Mouse (Mus musculus) limb, embryonic 11.5 days (tissue): ENCODE data around the gene Tmprss11f. TPM values are rescaled to one million over a fixed set of nuclear protein-coding genes. Genes with fewer than 3 reads are reported as not detected.
"Not testable (repeated sequence)": the region's sequence is repeated elsewhere in the genome, so short reads cannot be mapped to it uniquely, and the experiment has no call there.

ENCODE experiments used
- ATAC-seq: fragments of 200-750 bp; cut with Nextera tagmentation; 2 replicates; pipeline ENCODE4 v1.8.0; 2017; ENCODE audit warnings: low read depth; ENCODE audit not compliant: insufficient number of reproducible peaks, low FRiP score, low TSS enrichment
- DNase-seq: peaks from one replicate; pipeline ENCODE4 v3.0.0-alpha.2; 2015; ENCODE audit warnings: low spot score
- H3K27ac ChIP-seq: fragments of 300-500 bp; sonication (generic); replicated peaks from 2 replicates; pipeline ENCODE4 v1.5.1; 2014; ENCODE audit warnings: low read depth, mild to moderate bottlenecking, low read length
- H3K27me3 ChIP-seq: fragments of 300-500 bp; sonication (generic); 2 replicates; pipeline ENCODE4 v1.6.1; 2014; ENCODE audit warnings: mild to moderate bottlenecking, low read length, mixed read lengths; ENCODE audit not compliant: control insufficient read depth, insufficient read depth
- H3K36me3 ChIP-seq: fragments of 300-500 bp; sonication (generic); 2 replicates; pipeline ENCODE4 v1.6.1; 2014; ENCODE audit warnings: mild to moderate bottlenecking, low read length, moderate library complexity, mixed read lengths; ENCODE audit not compliant: control insufficient read depth, insufficient read depth
- H3K4me1 ChIP-seq: fragments of 300-500 bp; sonication (generic); 2 replicates; pipeline ENCODE4 v1.6.1; 2014; ENCODE audit warnings: low read length, mixed read lengths; ENCODE audit not compliant: control insufficient read depth, insufficient read depth
- H3K4me2 ChIP-seq: fragments of 300-500 bp; sonication (generic); 2 replicates; pipeline ENCODE4 v1.6.1; 2014; ENCODE audit warnings: low read depth, mild to moderate bottlenecking, moderate library complexity; ENCODE audit not compliant: severe bottlenecking
- H3K4me3 ChIP-seq: fragments of 300-500 bp; sonication (generic); 2 replicates; pipeline ENCODE4 v1.5.1; 2014; ENCODE audit warnings: low read depth, low read length
- H3K9ac ChIP-seq: fragments of 300-500 bp; sonication (generic); 2 replicates; pipeline ENCODE4 v1.6.1; 2014; ENCODE audit warnings: mild to moderate bottlenecking, low read length
- H3K9me3 ChIP-seq: fragments of 300-500 bp; sonication (generic); 2 replicates; pipeline ENCODE4 v1.6.1; 2016; ENCODE audit warnings: low read length; ENCODE audit not compliant: control insufficient read depth
- WGBS: fragments of 180-500 bp; shearing (Covaris S2); extraction: QIAGEN DNeasy Blood & Tissue Kit; methylation state at CpG from one replicate; pipeline ENCODE4 v1.1.7; 2014; 5-methylcytosine and 5-hydroxymethylcytosine counted together
- polyA plus RNA-seq: library from polyadenylated mRNA; unstranded; fragments of >200 nt; fragmentation: Nextera tagmentation; extraction: Ambion mirVana; gene quantifications from 2 replicates; pipeline ENCODE4 v1.2.1, GENCODE M21; 2014

Tmprss11f gene
- polyA plus RNA-seq, 1 experiment from 2014 or later: not detected

DNA sequence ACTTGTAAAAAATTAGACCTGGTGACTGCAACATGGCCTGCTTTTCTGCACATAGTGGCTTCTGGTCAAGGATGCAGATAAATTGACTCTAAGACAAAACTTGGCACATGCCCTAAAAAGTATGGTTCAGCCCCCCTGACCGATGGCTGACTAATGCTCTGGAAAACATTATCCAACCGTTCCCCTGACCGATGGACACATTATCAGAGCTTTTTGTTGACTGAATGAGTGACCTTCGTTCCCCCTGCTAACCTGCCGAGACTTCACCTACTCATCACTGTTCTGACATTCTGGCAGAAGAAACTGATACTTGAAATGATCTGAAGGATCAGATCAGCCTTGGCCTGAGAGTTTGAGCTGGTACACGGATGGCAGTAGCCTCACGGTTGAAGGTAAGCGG is 53.5 kb downstream of the Tmprss11f start:
- H3K9me3 ChIP-seq, H3K4me2 ChIP-seq, DNase-seq, H3K4me3 ChIP-seq, ATAC-seq, H3K36me3 ChIP-seq, H3K27me3 ChIP-seq, H3K9ac ChIP-seq, H3K27ac ChIP-seq, H3K4me1 ChIP-seq: not testable (repeated sequence)
- 87% methylated on average over 8 of the region's 8 CpGs for WGBS

DNA sequence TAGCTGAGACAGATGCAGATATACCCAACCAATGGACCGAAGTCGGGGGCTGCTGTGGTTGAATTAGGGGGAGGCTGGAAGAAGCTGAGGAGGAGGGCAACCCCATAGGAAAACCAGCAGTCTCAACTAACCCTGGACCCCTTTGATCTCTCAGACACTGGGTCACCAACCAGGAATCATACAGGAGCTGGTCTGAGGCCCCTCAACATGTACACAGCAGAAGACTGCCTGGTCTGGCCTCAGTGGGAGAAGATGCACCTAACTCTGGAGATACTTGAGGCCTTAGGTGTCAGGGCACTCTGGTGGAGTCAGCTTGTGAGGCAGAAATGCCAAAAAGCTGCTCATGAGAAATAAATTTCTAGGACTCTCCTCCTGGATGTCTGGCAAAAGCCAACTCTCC is 85.5 kb downstream of the Tmprss11f start:
- 89% methylated on average over 2 of the region's 2 CpGs for WGBS
- no peak for DNase-seq
- H3K27me3 ChIP-seq: no peaks in the 10 kb centered on the region

DNA sequence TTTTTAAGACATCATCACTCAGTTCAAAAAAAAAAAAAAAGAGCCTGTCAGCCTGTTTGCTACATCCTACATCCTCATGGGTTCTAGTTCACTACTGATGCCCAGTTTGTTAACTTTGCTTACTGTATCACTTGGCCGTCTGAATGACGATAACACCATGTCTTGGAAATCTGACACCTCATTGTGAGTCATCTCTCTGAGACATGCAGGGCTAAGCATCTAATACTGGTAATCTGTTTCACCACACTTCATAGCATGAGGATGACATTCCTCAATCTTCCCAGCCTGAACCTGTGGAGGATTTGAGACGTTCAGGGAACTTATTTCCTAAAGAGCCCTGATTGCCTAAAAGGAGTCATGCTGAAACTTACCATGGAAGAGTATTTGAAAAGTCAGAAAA is 91.6 kb downstream of the Tmprss11f start:
- 81% methylated on average over 3 of the region's 3 CpGs for WGBS
- Histone ChIP-seq H3K36me3 (no peaks in the 10 kb centered on the region), H3K4me1 (no peaks in the 10 kb centered on the region), H3K9ac (no peak overlapping the region), H3K27me3 (no peaks in the 10 kb centered on the region), H3K27ac (no peak overlapping the region), H3K4me2 (no peak overlapping the region), H3K4me3 (no peak overlapping the region), H3K9me3 (no peaks in the 10 kb centered on the region)
- DNase-seq: no peak
- no peak for ATAC-seq

More for the DNA sequence above, 85.5 kb downstream of the Tmprss11f start:
- Histone ChIP-seq H3K9ac (no peak overlapping the region), H3K4me2 (no peak overlapping the region), H3K4me1 (no peaks in the 10 kb centered on the region), H3K4me3 (no peak overlapping the region), H3K27ac (no peak overlapping the region), H3K9me3 (no peaks in the 10 kb centered on the region), H3K36me3 (no peaks in the 10 kb centered on the region)
- ATAC-seq: no peak

DNA sequence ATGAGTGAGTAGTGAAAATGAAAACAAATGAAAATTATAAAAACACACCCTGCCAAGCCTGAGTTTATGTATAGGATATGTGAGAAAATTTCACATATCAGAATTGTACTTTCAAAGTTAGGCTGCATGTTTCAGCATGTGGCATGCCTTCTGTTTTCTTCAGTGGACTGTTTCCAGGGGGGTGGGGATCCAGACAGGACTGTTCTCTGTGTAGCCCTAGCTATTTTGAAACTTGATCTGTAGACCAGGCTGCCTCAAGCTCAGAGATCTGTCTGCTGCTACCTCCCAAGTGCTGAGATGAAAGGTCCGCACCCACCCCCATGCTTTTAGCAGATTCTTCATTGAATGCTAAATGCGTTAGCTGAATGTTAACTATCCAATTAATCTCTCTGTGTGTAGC is 103.5 kb downstream of the Tmprss11f start:
- Histone ChIP-seq H3K4me1 (no peaks in the 10 kb centered on the region), H3K27ac (no peak overlapping the region), H3K9ac (no peak overlapping the region), H3K4me3 (no peak overlapping the region), H3K4me2 (no peak overlapping the region), H3K9me3 (no peaks in the 10 kb centered on the region), H3K27me3 (no peaks in the 10 kb centered on the region), H3K36me3 (no peaks in the 10 kb centered on the region)
- no peak for DNase-seq
- no peak for ATAC-seq
- 55% methylated on average over 2 of the region's 2 CpGs for WGBS

DNA sequence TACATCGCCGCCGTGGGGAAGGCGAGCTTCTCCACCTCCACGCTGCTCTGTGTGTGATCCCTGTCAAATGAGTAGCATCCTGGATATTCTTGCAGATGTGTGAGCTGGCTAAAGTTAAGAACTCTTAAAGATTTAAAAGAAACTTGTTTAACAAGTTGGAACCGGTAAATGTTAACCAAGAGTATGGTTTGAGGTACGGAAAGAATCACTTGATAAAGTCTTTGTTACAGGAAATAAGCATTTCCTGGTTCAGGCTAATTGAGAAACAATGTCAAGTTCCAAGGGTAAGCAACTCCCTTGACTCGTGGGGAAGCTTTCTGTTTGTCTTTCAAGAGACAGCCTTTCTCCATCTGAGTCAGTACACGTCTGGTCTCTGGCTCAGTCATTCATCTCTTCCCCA is 113.7 kb downstream of the Tmprss11f start, which contains the start of gene Tmprss11g:
Gene Tmprss11g (minus strand): TSS at position 101 of the 400 bp plus-strand sequence.
- WGBS: 78% methylated on average over 9 of the region's 9 CpGs
- no peaks in the 10 kb centered on the region for H3K4me1 ChIP-seq

DNA sequence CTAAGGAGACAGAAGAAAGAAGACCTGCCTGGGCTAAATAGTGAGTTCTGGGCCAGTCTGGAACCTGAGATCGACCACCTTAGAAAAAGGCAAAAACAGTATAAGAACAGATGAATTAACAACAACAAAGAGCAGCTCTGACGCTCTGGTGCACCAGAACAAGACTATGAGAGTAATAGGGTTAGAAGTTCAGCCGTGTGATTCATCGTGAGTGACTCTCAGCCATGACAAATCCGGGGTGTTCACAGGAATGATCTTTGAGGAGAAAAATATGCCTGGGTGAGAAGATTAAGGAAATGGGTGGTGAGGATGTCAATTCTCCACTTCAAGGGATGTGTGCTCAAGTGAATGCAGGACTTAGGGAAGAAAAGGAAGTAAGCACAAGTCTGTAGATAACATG is 120.7 kb downstream of the Tmprss11f start:
- WGBS: 91% methylated on average over 5 of the region's 5 CpGs
- Histone ChIP-seq H3K27ac (no peak overlapping the region), H3K27me3 (no peaks in the 10 kb centered on the region), H3K4me3 (no peak overlapping the region), H3K36me3 (no peaks in the 10 kb centered on the region), H3K9me3 (no peaks in the 10 kb centered on the region), H3K9ac (no peak overlapping the region), H3K4me2 (no peak overlapping the region), H3K4me1 (no peaks in the 10 kb centered on the region)
- DNase-seq (no peak), ATAC-seq (no peak)

More for the DNA sequence above, 113.7 kb downstream of the Tmprss11f start, which contains the start of gene Tmprss11g:
- ATAC-seq (no peak), DNase-seq (no peak)
- no peak within 1 kb of the TSS for H3K4me2 ChIP-seq
- no peak within 1 kb of the TSS for H3K4me3 ChIP-seq
- H3K27me3 ChIP-seq: no peaks in the 10 kb centered on the region
- H3K9me3 ChIP-seq: no peaks in the 10 kb centered on the region
- H3K9ac ChIP-seq: no peak within 1 kb of the TSS
- H3K27ac ChIP-seq: no peak within 1 kb of the TSS
- no peaks in the 10 kb centered on the region for H3K36me3 ChIP-seq

DNA sequence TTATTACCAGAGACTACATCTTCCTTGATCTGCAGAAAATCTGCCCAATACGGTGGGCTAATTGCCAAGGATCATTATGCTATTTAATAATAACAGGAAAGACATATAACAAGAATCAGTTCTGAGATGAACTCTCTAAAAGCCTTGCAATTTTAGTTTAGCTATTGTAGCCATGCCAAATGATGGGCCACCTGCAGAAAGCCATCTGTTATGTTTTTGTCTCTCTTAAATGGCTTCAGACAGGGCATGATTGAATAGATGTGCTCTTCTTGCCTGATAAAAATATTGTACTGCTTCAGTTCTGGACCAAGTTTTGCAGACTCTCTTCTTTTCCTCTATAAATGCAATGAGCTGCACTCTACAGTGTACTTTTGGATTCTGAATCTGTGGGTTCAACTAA is 138.8 kb downstream of the Tmprss11f start:
- ATAC-seq: no peak
- Histone ChIP-seq H3K4me1 (no peaks in the 10 kb centered on the region), H3K4me3 (no peak overlapping the region), H3K27ac (no peak overlapping the region), H3K9me3 (no peaks in the 10 kb centered on the region), H3K9ac (no peak overlapping the region), H3K36me3 (no peaks in the 10 kb centered on the region), H3K27me3 (no peaks in the 10 kb centered on the region), H3K4me2 (no peak overlapping the region)
- no peak for DNase-seq
- WGBS: 86% methylated on average over 1 of the region's 1 CpGs

DNA sequence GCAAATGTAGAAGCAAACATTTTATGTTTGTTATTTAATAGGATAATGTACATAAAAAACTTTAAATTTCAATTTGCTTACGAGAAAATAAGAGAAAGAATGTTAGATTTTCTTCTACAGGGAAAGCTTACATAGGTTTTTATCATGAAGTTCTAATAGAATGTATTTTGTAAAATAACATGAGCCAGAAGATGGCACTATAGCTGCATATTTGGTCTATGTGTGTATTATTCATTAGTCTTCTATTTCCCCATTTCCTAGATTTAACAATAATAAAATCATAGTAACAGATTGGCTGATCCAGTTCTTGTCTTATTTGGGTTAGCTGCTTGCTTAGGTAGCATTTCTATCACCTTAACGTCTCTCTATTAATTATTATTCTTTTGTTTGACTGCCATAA is 149.7 kb downstream of the Tmprss11f start:
- Histone ChIP-seq H3K9me3 (no peaks in the 10 kb centered on the region), H3K4me2 (no peak overlapping the region), H3K27me3 (no peaks in the 10 kb centered on the region), H3K36me3 (no peaks in the 10 kb centered on the region), H3K4me3 (no peak overlapping the region), H3K27ac (no peak overlapping the region), H3K4me1 (no peaks in the 10 kb centered on the region), H3K9ac (no peak overlapping the region)
- ATAC-seq (no peak), DNase-seq (no peak)
- WGBS: 80% methylated on average over 2 of the region's 2 CpGs

DNA sequence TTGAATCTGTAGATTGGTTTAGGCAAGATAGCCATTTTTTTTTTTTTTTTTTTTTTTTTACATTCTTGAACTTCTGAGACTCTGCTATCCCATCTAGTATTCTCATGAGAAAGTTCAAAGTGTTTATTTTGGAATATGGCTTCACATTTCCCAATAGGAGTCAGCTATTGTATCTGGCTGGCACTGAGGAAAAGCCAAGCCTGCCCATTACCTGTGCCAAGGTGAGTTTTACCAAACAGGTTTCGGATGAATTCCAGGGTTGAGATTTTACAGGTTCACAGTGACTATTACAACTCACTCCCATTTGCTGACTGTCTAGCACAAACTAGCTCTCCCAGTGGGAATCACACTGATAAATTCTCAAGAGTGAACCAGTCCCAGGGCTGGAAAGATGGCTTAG is 150.2 kb downstream of the Tmprss11f start:
- no peak overlapping the region for H3K4me2 ChIP-seq
- no peak overlapping the region for H3K9ac ChIP-seq
- H3K9me3 ChIP-seq: no peaks in the 10 kb centered on the region
- H3K4me1 ChIP-seq: no peaks in the 10 kb centered on the region
- no peak for DNase-seq
- no peak for ATAC-seq
- H3K4me3 ChIP-seq: no peak overlapping the region
- no peaks in the 10 kb centered on the region for H3K27me3 ChIP-seq
- no peaks in the 10 kb centered on the region for H3K36me3 ChIP-seq
- H3K27ac ChIP-seq: no peak overlapping the region
- 82% methylated on average over 1 of the region's 1 CpGs for WGBS
